Mouse (Mus musculus): ENCODE measurements around the gene C1qtnf7. TPM values are rescaled to one million over a fixed set of nuclear protein-coding genes. Genes with fewer than 3 reads are reported as not detected.

The C1qtnf7 gene
- polyA plus RNA-seq, 1 experiment, result not detected

GRCm38 (mm10) chr5:43645020-43645419, 129.7 kb downstream of the C1qtnf7 start:
- no peaks in the 10 kb centered on the region for H3K79me2 ChIP-seq (ENCODE audit: control insufficient read depth, insufficient read depth)
- H3K27me3 ChIP-seq (ENCODE audit: control insufficient read depth, insufficient read depth, insufficient read length), result peaks cover 4% of the 10 kb centered on the region
- no peak overlapping the region for H3K4me3 ChIP-seq (ENCODE audit: insufficient read depth, poor library complexity, severe bottlenecking)
- TF ChIP-seq USF1 (IDR thresholded peaks at IDR 0.05; ENCODE audit: low read depth) (no peak), MYOD1 (IDR thresholded peaks at IDR 0.05; ENCODE audit: control insufficient read depth, insufficient read length, low read depth) (no peak), MAX (IDR thresholded peaks at IDR 0.05) (no peak), FOSL1 (IDR thresholded peaks at IDR 0.05; ENCODE audit: insufficient read depth, low read length, poor library complexity, severe bottlenecking) (no peak), CTCF (IDR thresholded peaks at IDR 0.05; ENCODE audit: control insufficient read depth, insufficient read depth, insufficient read length) (no peak), MYOG (IDR thresholded peaks at IDR 0.05; ENCODE audit: control insufficient read depth, extremely low read depth, insufficient read length) (no peak), CEBPB (IDR thresholded peaks at IDR 0.05; ENCODE audit: low read depth) (no peak)
- no peak overlapping the region for H3ac ChIP-seq (ENCODE audit: control insufficient read depth, insufficient read length, low read depth)
- H3K79me3 ChIP-seq (ENCODE audit: low read depth), result no peaks in the 10 kb centered on the region
- H3K36me3 ChIP-seq (ENCODE audit: control insufficient read depth, insufficient read depth), result no peaks in the 10 kb centered on the region

- Histone ChIP-seq H3K79me2 (ENCODE audit: control insufficient read depth, insufficient read depth) (no peaks in the 10 kb centered on the region), H3K79me3 (ENCODE audit: low read depth) (no peaks in the 10 kb centered on the region), H3K4me3 (ENCODE audit: insufficient read depth, poor library complexity, severe bottlenecking) (no peak overlapping the region), H3K36me3 (ENCODE audit: control insufficient read depth, insufficient read depth) (no peaks in the 10 kb centered on the region), H3K27me3 (ENCODE audit: control insufficient read depth, insufficient read depth, insufficient read length) (peaks cover 4% of the 10 kb centered on the region), H3ac (ENCODE audit: control insufficient read depth, insufficient read length, low read depth) (no peak overlapping the region)
- TF ChIP-seq MYOD1 (IDR thresholded peaks at IDR 0.05; ENCODE audit: control insufficient read depth, insufficient read length, low read depth) (no peak), FOSL1 (IDR thresholded peaks at IDR 0.05; ENCODE audit: insufficient read depth, low read length, poor library complexity, severe bottlenecking) (no peak), CTCF (IDR thresholded peaks at IDR 0.05; ENCODE audit: control insufficient read depth, insufficient read depth, insufficient read length) (no peak), MYOG (IDR thresholded peaks at IDR 0.05; ENCODE audit: control insufficient read depth, extremely low read depth, insufficient read length) (no peak), MAX (IDR thresholded peaks at IDR 0.05) (no peak), USF1 (IDR thresholded peaks at IDR 0.05; ENCODE audit: low read depth) (no peak), CEBPB (IDR thresholded peaks at IDR 0.05; ENCODE audit: low read depth) (no peak)
Measured at GRCm38 (mm10) chr5:43647098-43647774, 131.9 kb downstream of the C1qtnf7 start.

GRCm38 (mm10) chr5:43661498-43661897, 146.2 kb downstream of the C1qtnf7 start:
- no peaks in the 10 kb centered on the region for H3K36me3 ChIP-seq (ENCODE audit: control insufficient read depth, insufficient read depth)
- H3ac ChIP-seq (ENCODE audit: control insufficient read depth, insufficient read length, low read depth), result no peak overlapping the region
- no peaks in the 10 kb centered on the region for H3K79me2 ChIP-seq (ENCODE audit: control insufficient read depth, insufficient read depth)
- H3K79me3 ChIP-seq (ENCODE audit: low read depth), result no peaks in the 10 kb centered on the region
- TF ChIP-seq CEBPB (IDR thresholded peaks at IDR 0.05; ENCODE audit: low read depth) (no peak), MYOD1 (IDR thresholded peaks at IDR 0.05; ENCODE audit: control insufficient read depth, insufficient read length, low read depth) (no peak), MAX (IDR thresholded peaks at IDR 0.05) (no peak), MYOG (IDR thresholded peaks at IDR 0.05; ENCODE audit: control insufficient read depth, extremely low read depth, insufficient read length) (no peak), USF1 (IDR thresholded peaks at IDR 0.05; ENCODE audit: low read depth) (no peak), CTCF (IDR thresholded peaks at IDR 0.05; ENCODE audit: control insufficient read depth, insufficient read depth, insufficient read length) (no peak), FOSL1 (IDR thresholded peaks at IDR 0.05; ENCODE audit: insufficient read depth, low read length, poor library complexity, severe bottlenecking) (no peak)
- H3K4me3 ChIP-seq (ENCODE audit: insufficient read depth, poor library complexity, severe bottlenecking), result no peak overlapping the region
- no peaks in the 10 kb centered on the region for H3K27me3 ChIP-seq (ENCODE audit: control insufficient read depth, insufficient read depth, insufficient read length)

GRCm38 (mm10) chr5:43661997-43662961, 146.9 kb downstream of the C1qtnf7 start, which contains the start of gene Cc2d2a:
Gene Cc2d2a (plus strand): TSS chr5:43662346.
- Histone ChIP-seq H3K79me3 (ENCODE audit: low read depth) (no peaks in the 10 kb centered on the region), H3ac (ENCODE audit: control insufficient read depth, insufficient read length, low read depth) (peak within 1 kb of the TSS; percentile 33), H3K36me3 (ENCODE audit: control insufficient read depth, insufficient read depth) (no peaks in the 10 kb centered on the region), H3K79me2 (ENCODE audit: control insufficient read depth, insufficient read depth) (no peaks in the 10 kb centered on the region), H3K4me3 (ENCODE audit: insufficient read depth, poor library complexity, severe bottlenecking) (peak within 1 kb of the TSS; percentile 6), H3K27me3 (ENCODE audit: control insufficient read depth, insufficient read depth, insufficient read length) (no peaks in the 10 kb centered on the region)
- TF ChIP-seq MYOD1 (IDR thresholded peaks at IDR 0.05; ENCODE audit: control insufficient read depth, insufficient read length, low read depth) (no peak), MYOG (IDR thresholded peaks at IDR 0.05; ENCODE audit: control insufficient read depth, extremely low read depth, insufficient read length) (no peak), CTCF (IDR thresholded peaks at IDR 0.05; ENCODE audit: control insufficient read depth, insufficient read depth, insufficient read length) (no peak), FOSL1 (IDR thresholded peaks at IDR 0.05; ENCODE audit: insufficient read depth, low read length, poor library complexity, severe bottlenecking) (no peak), MAX (IDR thresholded peaks at IDR 0.05) (no peak), USF1 (IDR thresholded peaks at IDR 0.05; ENCODE audit: low read depth) (no peak), CEBPB (IDR thresholded peaks at IDR 0.05; ENCODE audit: low read depth) (no peak)

- TF ChIP-seq CTCF (IDR thresholded peaks at IDR 0.05; ENCODE audit: control insufficient read depth, insufficient read depth, insufficient read length) (no peak), MYOD1 (IDR thresholded peaks at IDR 0.05; ENCODE audit: control insufficient read depth, insufficient read length, low read depth) (no peak), USF1 (IDR thresholded peaks at IDR 0.05; ENCODE audit: low read depth) (no peak)
- H3K4me3 ChIP-seq (ENCODE audit: insufficient read depth, poor library complexity, severe bottlenecking), result no peak overlapping the region
- H3K27me3 ChIP-seq (ENCODE audit: control insufficient read depth, insufficient read depth, insufficient read length), result no peaks in the 10 kb centered on the region
- no peaks in the 10 kb centered on the region for H3K79me3 ChIP-seq (ENCODE audit: low read depth)
- no peaks in the 10 kb centered on the region for H3K36me3 ChIP-seq (ENCODE audit: control insufficient read depth, insufficient read depth)
- no peak overlapping the region for H3ac ChIP-seq (ENCODE audit: control insufficient read depth, insufficient read length, low read depth)
- H3K79me2 ChIP-seq (ENCODE audit: control insufficient read depth, insufficient read depth), result no peaks in the 10 kb centered on the region
Measured at GRCm38 (mm10) chr5:43663531-43663930, 148.2 kb downstream of the C1qtnf7 start.
